Mouse (Mus musculus): ENCODE measurements around the gene Arhgap31. TPM values are rescaled to one million over a fixed set of nuclear protein-coding genes. Genes with fewer than 3 reads are reported as not detected.
"Not testable (repeated sequence)": the region's sequence is repeated elsewhere in the genome, so short reads cannot be mapped to it uniquely, and the experiment has no call there.

Gene Arhgap31
- total and polyA plus RNA-seq, 2 experiments from 2014 or later: 15.7 to 60.6 TPM

GRCm38 (mm10) chr16:38724974-38725373 lies 11.9 kb upstream of the Arhgap31 start:
- DNase-seq (ENCODE audit: low spot score): peak; percentile 22
- Histone ChIP-seq H3K36me3 (replicated peaks; ENCODE audit: control insufficient read depth, insufficient read depth, low read length) (no peaks in the 10 kb centered on the region), H3K27me3 (ENCODE audit: control insufficient read depth, insufficient read depth, low read length) (no peaks in the 10 kb centered on the region), H3K9ac (replicated peaks; ENCODE audit: low read depth, low read length) (no peak overlapping the region), H3K4me1 (ENCODE audit: control insufficient read depth, insufficient read depth) (no peaks in the 10 kb centered on the region), H3K9me3 (replicated peaks; ENCODE audit: control insufficient read depth, low read length) (no peaks in the 10 kb centered on the region), H3K27ac (ENCODE audit: low read depth) (peak overlapping the region; percentile 73), H3K4me3 (ENCODE audit: low read depth, low read length) (peak overlapping the region; percentile 14; the same call in 1 of the 2 replicates), H3K4me2 (ENCODE audit: low read depth, low read length) (peak overlapping the region; percentile 34; the same call in 1 of the 2 replicates)
- ATAC-seq (ENCODE audit: insufficient read depth, low read depth): peak; percentile 77
- 38% methylated on average over 13 of the region's 13 CpGs for WGBS
- no peak; the same call in 1 of the 2 replicates for TF ChIP-seq EP300 (IDR thresholded peaks at IDR 0.05; ENCODE audit: low read depth)
- no peak for TF ChIP-seq CTCF (IDR thresholded peaks at IDR 0.05; ENCODE audit: low read depth)

- ATAC-seq (ENCODE audit: insufficient read depth, low read depth) (no peak), DNase-seq (ENCODE audit: low spot score) (no peak)
- H3K4me2 ChIP-seq (ENCODE audit: low read depth, low read length): peak overlapping the region; percentile 34
- WGBS: 59% methylated on average over 8 of the region's 8 CpGs
- 0 out of 2 replicates have a peak overlapping the region, but pooled peaks have one; percentile 29 for H3K9ac ChIP-seq (replicated peaks; ENCODE audit: low read depth, low read length)
- H3K9me3 ChIP-seq (replicated peaks; ENCODE audit: control insufficient read depth, low read length): no peaks in the 10 kb centered on the region
- peak overlapping the region; percentile 73 for H3K27ac ChIP-seq (ENCODE audit: low read depth)
- peak overlapping the region; percentile 14; the same call in 1 of the 2 replicates for H3K4me3 ChIP-seq (ENCODE audit: low read depth, low read length)
- no peaks in the 10 kb centered on the region for H3K36me3 ChIP-seq (replicated peaks; ENCODE audit: control insufficient read depth, insufficient read depth, low read length)
- TF ChIP-seq EP300 (IDR thresholded peaks at IDR 0.05; ENCODE audit: low read depth) (no peak), CTCF (IDR thresholded peaks at IDR 0.05; ENCODE audit: low read depth) (no peak)
- no peaks in the 10 kb centered on the region for H3K27me3 ChIP-seq (ENCODE audit: control insufficient read depth, insufficient read depth, low read length)
- H3K4me1 ChIP-seq (ENCODE audit: control insufficient read depth, insufficient read depth): no peaks in the 10 kb centered on the region
Observed at GRCm38 (mm10) chr16:38724256-38724655, 11.2 kb upstream of the Arhgap31 start.

GRCm38 (mm10) chr16:38721377-38721776 lies 8.3 kb upstream of the Arhgap31 start:
- no peak overlapping the region for H3K4me3 ChIP-seq (ENCODE audit: low read depth, low read length)
- H3K27me3 ChIP-seq (ENCODE audit: control insufficient read depth, insufficient read depth, low read length): no peaks in the 10 kb centered on the region
- WGBS: 94% methylated on average over 8 of the region's 9 CpGs
- H3K4me2 ChIP-seq (ENCODE audit: low read depth, low read length): no peak overlapping the region
- no peaks in the 10 kb centered on the region for H3K9me3 ChIP-seq (replicated peaks; ENCODE audit: control insufficient read depth, low read length)
- H3K4me1 ChIP-seq (ENCODE audit: control insufficient read depth, insufficient read depth): no peaks in the 10 kb centered on the region
- no peak overlapping the region for H3K27ac ChIP-seq (ENCODE audit: low read depth)
- TF ChIP-seq CTCF (IDR thresholded peaks at IDR 0.05; ENCODE audit: low read depth): no peak
- no peak for TF ChIP-seq EP300 (IDR thresholded peaks at IDR 0.05; ENCODE audit: low read depth)
- ATAC-seq (ENCODE audit: insufficient read depth, low read depth) (no peak), DNase-seq (ENCODE audit: low spot score) (no peak)
- H3K9ac ChIP-seq (replicated peaks; ENCODE audit: low read depth, low read length): no peak overlapping the region
- H3K36me3 ChIP-seq (replicated peaks; ENCODE audit: control insufficient read depth, insufficient read depth, low read length): no peaks in the 10 kb centered on the region

GRCm38 (mm10) chr16:38714259-38714526 lies 1.1 kb upstream of the Arhgap31 start:
- 23% methylated on average over 11 of the region's 12 CpGs for WGBS
- H3K36me3 ChIP-seq (replicated peaks; ENCODE audit: control insufficient read depth, insufficient read depth, low read length); ATAC-seq (ENCODE audit: insufficient read depth, low read depth); H3K9ac ChIP-seq (replicated peaks; ENCODE audit: low read depth, low read length); H3K9me3 ChIP-seq (replicated peaks; ENCODE audit: control insufficient read depth, low read length); DNase-seq (ENCODE audit: low spot score); H3K27me3 ChIP-seq (ENCODE audit: control insufficient read depth, insufficient read depth, low read length): not testable (repeated sequence)
- peak overlapping the region; percentile 98 for H3K27ac ChIP-seq (ENCODE audit: low read depth)
- peak overlapping the region; percentile 85 for H3K4me2 ChIP-seq (ENCODE audit: low read depth, low read length)
- peak overlapping the region; percentile 88 for H3K4me3 ChIP-seq (ENCODE audit: low read depth, low read length)
- peaks cover 19% of the 10 kb centered on the region for H3K4me1 ChIP-seq (ENCODE audit: control insufficient read depth, insufficient read depth)

GRCm38 (mm10) chr16:38713404-38714258 lies 557 bp upstream of the Arhgap31 start:
- Histone ChIP-seq H3K9me3 (replicated peaks; ENCODE audit: control insufficient read depth, low read length) (no peaks in the 10 kb centered on the region), H3K9ac (replicated peaks; ENCODE audit: low read depth, low read length) (peak overlapping the region; percentile 86), H3K4me3 (ENCODE audit: low read depth, low read length) (peak overlapping the region; percentile 88), H3K4me2 (ENCODE audit: low read depth, low read length) (peak overlapping the region; percentile 85), H3K27me3 (ENCODE audit: control insufficient read depth, insufficient read depth, low read length) (no peaks in the 10 kb centered on the region), H3K27ac (ENCODE audit: low read depth) (peak overlapping the region; percentile 98), H3K36me3 (replicated peaks; ENCODE audit: control insufficient read depth, insufficient read depth, low read length) (no peaks in the 10 kb centered on the region), H3K4me1 (ENCODE audit: control insufficient read depth, insufficient read depth) (peaks cover 24% of the 10 kb centered on the region)
- DNase-seq (ENCODE audit: low spot score): no peak
- no peak for TF ChIP-seq EP300 (IDR thresholded peaks at IDR 0.05; ENCODE audit: low read depth)
- TF ChIP-seq CTCF (IDR thresholded peaks at IDR 0.05; ENCODE audit: low read depth): no peak
- 8% methylated on average over 17 of the region's 17 CpGs for WGBS
- ATAC-seq (ENCODE audit: insufficient read depth, low read depth): no peak

All from heart, postnatal 0 days (tissue).